Comparison of ENCODE assay signal across 8 mouse cellular contexts in the genomic region with DNA sequence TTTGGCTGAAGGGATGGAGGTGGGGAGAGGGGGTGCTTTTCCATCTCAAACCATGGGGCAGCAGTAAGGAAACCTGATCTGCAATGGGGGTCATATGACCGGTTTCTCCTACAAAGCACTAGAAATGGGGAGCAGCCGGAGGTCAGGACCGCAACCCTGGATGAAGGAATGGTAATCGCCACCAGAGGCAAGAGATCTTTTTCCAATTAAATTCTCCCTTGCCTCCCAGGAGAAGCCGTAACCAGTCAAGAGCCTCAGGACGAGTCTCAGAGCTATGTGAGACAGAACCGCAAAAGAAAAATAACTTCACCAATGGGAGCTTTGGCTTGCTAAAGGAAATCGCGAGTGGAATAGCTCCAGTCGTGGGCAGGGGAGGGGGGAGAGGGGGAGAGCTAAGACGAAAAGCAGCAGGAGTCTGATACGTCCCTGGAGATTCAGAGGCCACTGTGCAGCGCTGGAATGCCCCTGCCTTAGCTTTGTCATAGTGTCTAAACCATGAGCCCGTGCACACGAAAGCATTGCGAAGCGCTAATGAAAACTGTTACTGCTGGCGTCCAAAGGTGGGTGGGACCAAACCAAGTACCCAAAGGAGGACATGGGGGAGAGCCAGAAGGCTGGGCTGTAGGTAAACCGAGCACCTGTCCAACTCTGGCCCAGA.
DNase-seq lines count a peak whose midpoint lies in the region; ATAC-seq lines count a peak whose summit lies in the region.

No protein-coding gene starts in this region.

- H3K4me1 ChIP-seq in embryonic facial prominence, embryonic 10.5 days, result peaks cover 52% of the 10 kb centered on the region
- no peaks in the 10 kb centered on the region for H3K4me1 ChIP-seq in hindbrain, embryonic 11.5 days (replicated peaks; ENCODE audit: control insufficient read depth, insufficient read depth, low read length)
- peaks cover 14% of the 10 kb centered on the region for H3K4me1 ChIP-seq in midbrain, embryonic 15.5 days

- peak; percentile 3 for DNase-seq in kidney, adult 11 months
- no peak for DNase-seq in kidney, postnatal 14 days
- peak; percentile 67 for DNase-seq in embryonic facial prominence, embryonic 10.5 days (ENCODE audit: low spot score)
- DNase-seq in hindbrain, embryonic 11.5 days (ENCODE audit: low spot score), result peak; percentile 30
- DNase-seq in left cerebral cortex, postnatal 10 days (ENCODE audit: extremely low spot score in 1 of 2, low spot score in 2 of 2), result no peak
- no peak for DNase-seq in cerebellum, adult 9-10 months
- no peak for DNase-seq in layer of hippocampus, adult 11-12 months (ENCODE audit: low spot score)

- H3K36me3 ChIP-seq in embryonic facial prominence, embryonic 10.5 days (replicated peaks), result no peaks in the 10 kb centered on the region
- no peaks in the 10 kb centered on the region for H3K36me3 ChIP-seq in hindbrain, embryonic 11.5 days (ENCODE audit: control insufficient read depth, insufficient read depth, low read length)
- H3K36me3 ChIP-seq in midbrain, embryonic 15.5 days (replicated peaks), result no peaks in the 10 kb centered on the region

- peak overlapping the region; percentile 45 for H3K4me3 ChIP-seq in embryonic facial prominence, embryonic 10.5 days
- no peak overlapping the region for H3K4me3 ChIP-seq in hindbrain, embryonic 11.5 days (ENCODE audit: low read depth, low read length)
- peak overlapping the region; percentile 16; the same call in 1 of the 2 replicates for H3K4me3 ChIP-seq in midbrain, embryonic 15.5 days

- H3K9ac ChIP-seq in hindbrain, embryonic 11.5 days (ENCODE audit: low read depth, low read length), result no peak overlapping the region
- H3K9ac ChIP-seq in midbrain, embryonic 15.5 days, result no peak overlapping the region

- no peaks in the 10 kb centered on the region for H3K27me3 ChIP-seq in embryonic facial prominence, embryonic 10.5 days (replicated peaks; ENCODE audit: low read depth, poor library complexity, severe bottlenecking)
- no peaks in the 10 kb centered on the region for H3K27me3 ChIP-seq in hindbrain, embryonic 11.5 days (ENCODE audit: control insufficient read depth, insufficient read depth, low read length)
- no peaks in the 10 kb centered on the region for H3K27me3 ChIP-seq in midbrain, embryonic 15.5 days (replicated peaks)

- H3K27ac ChIP-seq in embryonic facial prominence, embryonic 10.5 days (replicated peaks), result peak overlapping the region; percentile 76
- H3K27ac ChIP-seq in hindbrain, embryonic 11.5 days (ENCODE audit: low read depth, low read length), result no peak overlapping the region
- H3K27ac ChIP-seq in midbrain, embryonic 15.5 days, result peak overlapping the region; percentile 29; the same call in 1 of the 2 replicates

- H3K4me2 ChIP-seq in hindbrain, embryonic 11.5 days (replicated peaks; ENCODE audit: low read depth, low read length), result peak overlapping the region; percentile 14; the same call in 1 of the 2 replicates
- H3K4me2 ChIP-seq in midbrain, embryonic 15.5 days, result peak overlapping the region; percentile 38

- 22% methylated on average over 19 of the region's 19 CpGs for WGBS in embryonic facial prominence, embryonic 10.5 days
- 38% methylated on average over 19 of the region's 19 CpGs for WGBS in hindbrain, embryonic 11.5 days
- 28% methylated on average over 19 of the region's 19 CpGs for WGBS in midbrain, embryonic 15.5 days

- intact Hi-C loops in left cerebral cortex, postnatal 10 days (cut with DNase I), result loop anchor here (5.0 to 10.0 kb wide), 2 partner anchors 221 to 1658 kb away; no protein-coding TSS in a partner anchor

- 0 out of 2 replicates have a peak, but pooled peaks have one; percentile 17 for ATAC-seq in hindbrain, embryonic 11.5 days (ENCODE audit: low FRiP score)
- peak; percentile 40; the same call in 1 of the 2 replicates for ATAC-seq in midbrain, embryonic 15.5 days (replicated peaks)

- H3K9me3 ChIP-seq in embryonic facial prominence, embryonic 10.5 days, result no peaks in the 10 kb centered on the region
- H3K9me3 ChIP-seq in hindbrain, embryonic 11.5 days (ENCODE audit: control insufficient read depth, low read length), result no peaks in the 10 kb centered on the region
- H3K9me3 ChIP-seq in midbrain, embryonic 15.5 days, result no peaks in the 10 kb centered on the region

Comparison
In these comparisons a context has a peak if more than half of its experiments do, and no peak if none do; other contexts are left out.
1. DNase-seq: peak in kidney, adult 11 months (single experiment), embryonic facial prominence, embryonic 10.5 days (single experiment) and hindbrain, embryonic 11.5 days (single experiment); none in kidney, postnatal 14 days (single experiment), left cerebral cortex, postnatal 10 days (0 of 2), cerebellum, adult 9-10 months (single experiment) and layer of hippocampus, adult 11-12 months (single experiment).